ENCODE assay signal across 8 mouse cellular contexts in genomic region chr5:116023821-116024284, GRCm38 (mm10). TPM values are rescaled to one million over a fixed set of nuclear protein-coding genes. Genes with fewer than 3 reads are reported as not detected.
A peak's percentile ranks its signal among the peaks of the same experiment; 100 is the strongest.
DNase-seq lines count a peak whose midpoint lies in the region; ATAC-seq and TF ChIP-seq lines count a peak whose summit lies in the region.

No protein-coding gene starts in this region.

- H3K4me1 ChIP-seq in cerebellum, adult 2 months (ENCODE audit: control insufficient read depth, insufficient read depth, low read length): no peaks in the 10 kb centered on the region
- H3K4me1 ChIP-seq in thymus, adult 2 months (replicated peaks; ENCODE audit: control insufficient read depth, insufficient read depth, low read length): peaks cover 20% of the 10 kb centered on the region
- peaks cover 19% of the 10 kb centered on the region; the same call in 1 of the 2 replicates for H3K4me1 ChIP-seq in small intestine, adult 2 months (ENCODE audit: control insufficient read depth, insufficient read depth, insufficient read length, low read length)

- H3K36me3 ChIP-seq in thymus, adult 2 months (ENCODE audit: control insufficient read depth, insufficient read depth, low read length): peaks cover 19% of the 10 kb centered on the region
- peaks cover 27% of the 10 kb centered on the region for H3K36me3 ChIP-seq in small intestine, adult 2 months (ENCODE audit: control insufficient read depth, insufficient read depth, low read length)

- H3K27me3 ChIP-seq in cerebellum, adult 2 months (ENCODE audit: control insufficient read depth, insufficient read depth, low read length): no peaks in the 10 kb centered on the region
- no peaks in the 10 kb centered on the region for H3K27me3 ChIP-seq in thymus, adult 2 months (ENCODE audit: control insufficient read depth, insufficient read depth, low read length)
- H3K27me3 ChIP-seq in small intestine, adult 2 months (ENCODE audit: control insufficient read depth, insufficient read depth, low read length): no peaks in the 10 kb centered on the region

- H3K27ac ChIP-seq in cerebellum, adult 2 months (ENCODE audit: insufficient read depth, low read length): no peak overlapping the region
- no peak overlapping the region; the same call in 1 of the 2 replicates for H3K27ac ChIP-seq in thymus, adult 2 months (ENCODE audit: control insufficient read depth, insufficient read depth, low read length)
- peak overlapping the region; percentile 81 for H3K27ac ChIP-seq in small intestine, adult 2 months (ENCODE audit: insufficient read depth, low read depth, low read length)

- H3K4me3 ChIP-seq in cerebellum, adult 2 months (replicated peaks; ENCODE audit: insufficient read depth, low read depth, low read length): peak overlapping the region; percentile 57
- peak overlapping the region; percentile 77 for H3K4me3 ChIP-seq in thymus, adult 2 months (ENCODE audit: control insufficient read depth, insufficient read depth, low read length)
- H3K4me3 ChIP-seq in small intestine, adult 2 months (ENCODE audit: low read depth, low read length): peak overlapping the region; percentile 87

- no peak for TF ChIP-seq POLR2A in cerebellum, adult 2 months (IDR thresholded peaks at IDR 0.05; ENCODE audit: borderline replicate concordance, insufficient read depth, low read length)
- TF ChIP-seq POLR2A in thymus, adult 2 months (IDR thresholded peaks at IDR 0.05; ENCODE audit: control insufficient read depth, extremely low read depth, insufficient read depth, low read length, poor library complexity): no peak
- TF ChIP-seq POLR2A in small intestine, adult 2 months (IDR thresholded peaks at IDR 0.05; ENCODE audit: low read depth, low read length): no peak

- WGBS in cerebellum, adult 2 months: under 1% methylated on average over 27 of the region's 28 CpGs
- under 1% methylated on average over 28 of the region's 28 CpGs for WGBS in thymus, adult 2 months
- WGBS in small intestine, adult 2 months: 2% methylated on average over 28 of the region's 28 CpGs

- TF ChIP-seq CTCF in cerebellum, adult 2 months (IDR thresholded peaks at IDR 0.05; ENCODE audit: borderline replicate concordance, insufficient read depth, low read depth, low read length): no peak
- TF ChIP-seq CTCF in thymus, adult 2 months (IDR thresholded peaks at IDR 0.05; ENCODE audit: borderline replicate concordance, control insufficient read depth, extremely low read depth, insufficient read depth, low read length, poor library complexity): no peak
- no peak for TF ChIP-seq CTCF in small intestine, adult 2 months (IDR thresholded peaks at IDR 0.05; ENCODE audit: extremely low read depth, insufficient read length, insufficient replicate concordance, low read depth, low read length)

- no peak for ATAC-seq in cerebellum, adult (ENCODE audit: insufficient number of reproducible peaks, low FRiP score, low TSS enrichment)

- no peak for DNase-seq in cerebellum, adult 2 months
- DNase-seq in cerebellum, postnatal 25 days: no peak
- no peak for DNase-seq in thymus, adult 2 months
- DNase-seq in thymus, postnatal 4 days: no peak
- peak; percentile 62 for DNase-seq in liver
- DNase-seq in adrenal gland, postnatal 4 days (ENCODE audit: low spot score in 2 of 2): no peak

RNA-seq across cellular contexts. Expression of gene Prkab1, which starts 0.5 kb away (rescaled TPM):
- 39.6 and 43.8 TPM in 2 replicates for polyA plus RNA-seq in cerebellum, adult 2 months (2012; rRNA removed)
- polyA plus RNA-seq in thymus, adult 2 months (2012; rRNA removed): 102 and 109 TPM in 2 replicates
- 37.8 and 73.8 TPM in 2 replicates for polyA plus RNA-seq in small intestine, adult 2 months (2012; rRNA removed)
- 10 to 100 TPM; 87.2 to 93.0 TPM for total RNA-seq in adrenal gland, postnatal 4 days (2021)

RNA-seq across cellular contexts. Expression of gene Tmem233, which starts 59.2 kb away (rescaled TPM):
- polyA plus RNA-seq in cerebellum, adult 2 months (2012; rRNA removed): not detected in 2 replicates
- 0.05 TPM in 1 of 2 replicates, not detected in the other for polyA plus RNA-seq in thymus, adult 2 months (2012; rRNA removed)
- 0.05 TPM in 1 of 2 replicates, not detected in the other for polyA plus RNA-seq in small intestine, adult 2 months (2012; rRNA removed)
- total RNA-seq in adrenal gland, postnatal 4 days (2021): 1 to 10 TPM in 1 of 2 experiments, under 1 TPM in 1; 0.14 to 1.1 TPM
